Mouse (Mus musculus): Measurements from ENCODE around the gene Wdr11.

DNA sequence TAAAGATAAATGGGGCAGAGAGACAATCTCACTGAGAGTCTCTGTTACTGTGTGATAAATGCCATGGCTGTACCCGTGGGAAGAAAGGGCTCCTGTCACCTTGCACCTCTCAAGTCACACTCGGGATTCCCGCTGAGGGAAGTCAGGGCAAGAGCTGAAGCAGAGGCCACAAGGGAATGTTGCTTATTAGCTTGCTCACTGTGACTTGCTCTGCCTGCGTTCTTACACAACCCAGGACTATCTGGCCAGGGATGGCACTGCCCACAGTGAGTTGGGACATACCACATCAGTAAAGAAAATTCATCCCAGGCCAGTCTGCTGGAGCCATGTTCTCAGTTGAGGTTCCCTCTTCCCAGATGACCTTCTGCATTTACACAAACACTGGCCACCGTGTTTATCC, 29.5 kb downstream of the Wdr11 start:
- no peak for TF ChIP-seq POLR2A (IDR thresholded peaks at IDR 0.05; ENCODE audit: control insufficient read depth in 1 of 2, insufficient read depth in 1 of 2, low read depth in 1 of 2, low read length in 2 of 2, poor library complexity in 1 of 2)
- TF ChIP-seq ZMIZ1 (IDR thresholded peaks at IDR 0.05; ENCODE audit: low read depth, low read length): no peak
- no peak for TF ChIP-seq MYC (IDR thresholded peaks at IDR 0.05; ENCODE audit: low read depth, low read length)
- TF ChIP-seq EP300 (IDR thresholded peaks at IDR 0.05; ENCODE audit: low read depth in 1 of 2, low read length in 2 of 2): no peak
- TF ChIP-seq CTCF (IDR thresholded peaks at IDR 0.05 in 2 of 3, conservative IDR thresholded peaks at IDR 0.05 in 1 of 3; ENCODE audit: control insufficient read depth in 1 of 3, insufficient read depth in 1 of 3, low read depth in 2 of 3, low read length in 3 of 3, poor library complexity in 1 of 3, severe bottlenecking in 1 of 3): no peak
